ENCODE assay signal across 8 mouse cellular contexts in genomic region chr11:101168301-101168980, GRCm38 (mm10). TPM values are rescaled to one million over a fixed set of nuclear protein-coding genes. Genes with fewer than 3 reads are reported as not detected.
DNase-seq lines count a peak whose midpoint lies in the region; ATAC-seq and TF ChIP-seq lines count a peak whose summit lies in the region.

No protein-coding gene starts in this region.

- peak overlapping the region; percentile 65 for H3K4me3 ChIP-seq in lung, embryonic 14.5 days (ENCODE audit: low read depth, low read length)

- 71% methylated on average over 18 of the region's 18 CpGs for WGBS in lung, embryonic 14.5 days

- H3K4me1 ChIP-seq in lung, embryonic 14.5 days (ENCODE audit: insufficient read depth), result peaks cover 13% of the 10 kb centered on the region

- no peaks in the 10 kb centered on the region for H3K9me3 ChIP-seq in lung, embryonic 14.5 days (ENCODE audit: low read depth, low read length)

- H3K9ac ChIP-seq in lung, embryonic 14.5 days, result no peak overlapping the region

- ATAC-seq in lung, embryonic 14.5 days (ENCODE audit: insufficient read depth), result no peak

- H3K27ac ChIP-seq in lung, embryonic 14.5 days (ENCODE audit: low read depth), result no peak overlapping the region

- peak; percentile 78 for DNase-seq in adrenal gland, adult 2 months
- no peak for DNase-seq in adrenal gland, adult 18-20 months (ENCODE audit: low spot score in 2 of 2)
- peak; percentile 77 for DNase-seq in testis, postnatal 10 days (ENCODE audit: low spot score)
- no peak for DNase-seq in testis, postnatal 14 days (ENCODE audit: low spot score)
- DNase-seq in lung, embryonic 14.5 days, result no peak
- DNase-seq in spleen, postnatal 10 days (ENCODE audit: low spot score in 2 of 2), result no peak
- no peak for DNase-seq in layer of hippocampus, adult 9-10 months (ENCODE audit: low spot score)
- DNase-seq in embryo, embryonic 10.5 days (ENCODE audit: low spot score), result no peak

- no peak for TF ChIP-seq CTCF in lung, embryonic 14.5 days (IDR thresholded peaks at IDR 0.05; ENCODE audit: low read depth)

- peaks cover 49% of the 10 kb centered on the region for H3K27me3 ChIP-seq in lung, embryonic 14.5 days (ENCODE audit: insufficient read depth, low read length)

- H3K4me2 ChIP-seq in lung, embryonic 14.5 days, result peak overlapping the region; percentile 96

- peaks cover 48% of the 10 kb centered on the region for H3K36me3 ChIP-seq in lung, embryonic 14.5 days (ENCODE audit: insufficient read depth)

RNA-seq across cellular contexts. Expression of gene Cntnap1, which starts 1.9 kb away (rescaled TPM):
- 1 to 10 TPM; 6.8 TPM for total RNA-seq in adrenal gland, adult 2 months (2021)
- 9.3 and 9.4 TPM in 2 replicates for polyA plus RNA-seq in adrenal gland, adult 2 months (2012; rRNA removed)
- total RNA-seq in adrenal gland, adult 18-20 months (2021), result 1 to 10 TPM; 6.4 to 7.3 TPM
- 0.84 and 1.0 TPM in 2 replicates for polyA plus RNA-seq in lung, embryonic 14.5 days (2014; fragmentation: Nextera tagmentation; extraction: Ambion mirVana)

RNA-seq across cellular contexts. Expression of gene Plekhh3, which starts 2.7 kb away (rescaled TPM):
- total RNA-seq in adrenal gland, adult 2 months (2021), result 10 to 100 TPM; 19.4 to 39.7 TPM
- 112 and 122 TPM in 2 replicates for polyA plus RNA-seq in adrenal gland, adult 2 months (2012; rRNA removed)
- total RNA-seq in adrenal gland, adult 18-20 months (2021), result 10 to 100 TPM; 24.3 to 25.6 TPM
- 15.9 and 18.0 TPM in 2 replicates for polyA plus RNA-seq in lung, embryonic 14.5 days (2014; fragmentation: Nextera tagmentation; extraction: Ambion mirVana)

RNA-seq across cellular contexts. Expression of gene Ccr10, which starts 6.8 kb away (rescaled TPM):
- total RNA-seq in adrenal gland, adult 2 months (2021), result under 1 TPM; 0.26 to 0.83 TPM
- polyA plus RNA-seq in adrenal gland, adult 2 months (2012; rRNA removed), result 0.84 and 1.6 TPM in 2 replicates
- under 1 TPM in 1 of 2 experiments, not detected in 1; 0.51 TPM for total RNA-seq in adrenal gland, adult 18-20 months (2021)
- 0.11 TPM in 1 of 2 replicates, not detected in the other for polyA plus RNA-seq in lung, embryonic 14.5 days (2014; fragmentation: Nextera tagmentation; extraction: Ambion mirVana)

RNA-seq across cellular contexts. Expression of gene Tubg2, which starts 12.7 kb away (rescaled TPM):
- total RNA-seq in adrenal gland, adult 2 months (2021), result 1 to 10 TPM; 6.2 to 7.5 TPM
- polyA plus RNA-seq in adrenal gland, adult 2 months (2012; rRNA removed), result 5.5 and 6.0 TPM in 2 replicates
- total RNA-seq in adrenal gland, adult 18-20 months (2021), result 1 to 10 TPM; 5.9 to 6.4 TPM
- 2.7 and 4.1 TPM in 2 replicates for polyA plus RNA-seq in lung, embryonic 14.5 days (2014; fragmentation: Nextera tagmentation; extraction: Ambion mirVana)

RNA-seq across cellular contexts. Expression of gene Tubg1, which starts 48.7 kb away (rescaled TPM):
- 10 to 100 TPM; 42.9 to 43.0 TPM for total RNA-seq in adrenal gland, adult 2 months (2021)
- 15.2 and 42.7 TPM in 2 replicates for polyA plus RNA-seq in adrenal gland, adult 2 months (2012; rRNA removed)
- 10 to 100 TPM; 32.9 to 37.0 TPM for total RNA-seq in adrenal gland, adult 18-20 months (2021)
- polyA plus RNA-seq in lung, embryonic 14.5 days (2014; fragmentation: Nextera tagmentation; extraction: Ambion mirVana), result 89.8 and 96.0 TPM in 2 replicates

Comparison
In these comparisons a context has a peak if more than half of its experiments do, and no peak if none do; other contexts are left out.
1. DNase-seq: peak in adrenal gland, adult 2 months (single experiment) and testis, postnatal 10 days (single experiment); none in adrenal gland, adult 18-20 months (0 of 2), testis, postnatal 14 days (single experiment), lung, embryonic 14.5 days (single experiment), spleen, postnatal 10 days (0 of 2), layer of hippocampus, adult 9-10 months (single experiment) and embryo, embryonic 10.5 days (single experiment).